ENCODE assay signal across 7 mouse cellular contexts in the genomic region with DNA sequence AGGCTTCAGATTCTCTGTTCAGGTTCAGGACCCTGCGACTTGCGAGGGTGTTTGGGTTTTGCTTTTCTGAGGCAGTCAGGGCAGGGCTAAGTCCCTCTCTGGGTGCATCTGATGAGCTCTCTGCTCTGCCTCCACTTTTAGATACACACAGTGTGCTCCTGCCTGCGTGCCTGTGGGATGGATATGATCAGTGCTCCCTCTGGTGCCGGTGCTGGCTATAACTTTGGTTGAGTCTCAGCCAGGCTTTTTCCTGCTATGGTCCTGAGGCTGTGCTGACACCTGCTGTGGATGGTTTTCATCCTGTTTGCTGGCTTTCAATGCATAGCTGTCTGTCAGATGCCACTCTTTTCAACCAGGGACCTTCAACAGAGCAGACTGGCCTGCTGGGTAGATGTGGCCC.
DNase-seq lines count a peak whose midpoint lies in the region; ATAC-seq and TF ChIP-seq lines count a peak whose summit lies in the region.

No protein-coding gene starts in this region.

- no peak for TF ChIP-seq POLR2A in small intestine, adult 2 months (IDR thresholded peaks at IDR 0.05; ENCODE audit: low read depth, low read length)

- H3K9ac ChIP-seq in hindbrain, postnatal 0 days (replicated peaks; ENCODE audit: low read length): no peak overlapping the region
- no peak overlapping the region for H3K9ac ChIP-seq in hindbrain, embryonic 13.5 days

- H3K4me3 ChIP-seq in hindbrain, postnatal 0 days (ENCODE audit: low read length): no peak overlapping the region
- H3K4me3 ChIP-seq in hindbrain, embryonic 13.5 days: no peak overlapping the region
- H3K4me3 ChIP-seq in small intestine, adult 2 months (ENCODE audit: low read depth, low read length): no peak overlapping the region

- no peaks in the 10 kb centered on the region for H3K4me1 ChIP-seq in hindbrain, postnatal 0 days (ENCODE audit: insufficient read depth, low read length)
- H3K4me1 ChIP-seq in hindbrain, embryonic 13.5 days (replicated peaks): no peaks in the 10 kb centered on the region; the same call in 1 of the 2 replicates
- H3K4me1 ChIP-seq in small intestine, adult 2 months (ENCODE audit: control insufficient read depth, insufficient read depth, insufficient read length, low read length): peaks cover 37% of the 10 kb centered on the region

- 56% methylated on average over 4 of the region's 4 CpGs for WGBS in hindbrain, postnatal 0 days
- 54% methylated on average over 4 of the region's 4 CpGs for WGBS in hindbrain, embryonic 13.5 days
- 44% methylated on average over 4 of the region's 4 CpGs for WGBS in small intestine, adult 2 months

- peak; percentile 55 for TF ChIP-seq CTCF in hindbrain, postnatal 0 days (IDR thresholded peaks at IDR 0.05; ENCODE audit: low read depth)
- peak; percentile 23; the same call in 1 of the 2 replicates for TF ChIP-seq CTCF in small intestine, adult 2 months (IDR thresholded peaks at IDR 0.05; ENCODE audit: extremely low read depth, insufficient read length, insufficient replicate concordance, low read depth, low read length)

- no peak overlapping the region for H3K27ac ChIP-seq in hindbrain, postnatal 0 days
- no peak overlapping the region for H3K27ac ChIP-seq in hindbrain, embryonic 13.5 days
- peak overlapping the region; percentile 81 for H3K27ac ChIP-seq in small intestine, adult 2 months (ENCODE audit: insufficient read depth, low read depth, low read length)

- no peaks in the 10 kb centered on the region for H3K9me3 ChIP-seq in hindbrain, postnatal 0 days (ENCODE audit: low read length)
- no peaks in the 10 kb centered on the region for H3K9me3 ChIP-seq in hindbrain, embryonic 13.5 days

- no peaks in the 10 kb centered on the region for H3K36me3 ChIP-seq in hindbrain, postnatal 0 days (ENCODE audit: insufficient read depth, low read length)
- no peaks in the 10 kb centered on the region for H3K36me3 ChIP-seq in hindbrain, embryonic 13.5 days
- H3K36me3 ChIP-seq in small intestine, adult 2 months (ENCODE audit: control insufficient read depth, insufficient read depth, low read length): peaks cover 11% of the 10 kb centered on the region

- no peaks in the 10 kb centered on the region for H3K27me3 ChIP-seq in hindbrain, postnatal 0 days (ENCODE audit: insufficient read depth, low read length)
- no peaks in the 10 kb centered on the region for H3K27me3 ChIP-seq in hindbrain, embryonic 13.5 days
- H3K27me3 ChIP-seq in small intestine, adult 2 months (ENCODE audit: control insufficient read depth, insufficient read depth, low read length): no peaks in the 10 kb centered on the region

- no peak for DNase-seq in hindbrain, postnatal 0 days (ENCODE audit: low spot score)
- peak; percentile 43 for DNase-seq in right cerebral cortex, adult 18-20 months
- no peak for DNase-seq in right cerebral cortex, postnatal 14 days
- DNase-seq in cerebellum, adult 9-11 months: peak; percentile 61
- no peak for DNase-seq in adrenal gland, adult 8-10 months

- H3K4me2 ChIP-seq in hindbrain, postnatal 0 days (ENCODE audit: low read depth, low read length): no peak overlapping the region
- no peak overlapping the region for H3K4me2 ChIP-seq in hindbrain, embryonic 13.5 days

- ATAC-seq in hindbrain, postnatal 0 days: no peak
- no peak for ATAC-seq in hindbrain, embryonic 13.5 days (ENCODE audit: low FRiP score)

Comparison
In these comparisons a context has a peak if more than half of its experiments do, and no peak if none do; other contexts are left out.
1. DNase-seq: peak in right cerebral cortex, adult 18-20 months (single experiment) and cerebellum, adult 9-11 months (single experiment); none in hindbrain, postnatal 0 days (single experiment), right cerebral cortex, postnatal 14 days (single experiment) and adrenal gland, adult 8-10 months (single experiment).